Mouse (Mus musculus) embryonic fibroblast, embryonic 13.5 days (primary cell): ENCODE measurements at regions not wholly inside any gene's neighbourhood (a gene's known extent, or its start where the extent isn't known, plus 50 kb on each side); places are given as distances from the start of the nearest gene placed in this dataset.

ENCODE experiments used
- CTCF ChIP-seq: IDR thresholded peaks from 2 replicates; pipeline ENCODE4 v1.5.1; 2011; ENCODE audit warnings: mild to moderate bottlenecking, control low read depth, low read length, moderate library complexity, borderline replicate concordance; ENCODE audit not compliant: insufficient read depth
- POLR2A ChIP-seq: IDR thresholded peaks from 2 replicates; pipeline ENCODE4 v1.6.1; 2011; ENCODE audit warnings: low read depth, mild to moderate bottlenecking, control low read depth, low read length, moderate library complexity

DNA sequence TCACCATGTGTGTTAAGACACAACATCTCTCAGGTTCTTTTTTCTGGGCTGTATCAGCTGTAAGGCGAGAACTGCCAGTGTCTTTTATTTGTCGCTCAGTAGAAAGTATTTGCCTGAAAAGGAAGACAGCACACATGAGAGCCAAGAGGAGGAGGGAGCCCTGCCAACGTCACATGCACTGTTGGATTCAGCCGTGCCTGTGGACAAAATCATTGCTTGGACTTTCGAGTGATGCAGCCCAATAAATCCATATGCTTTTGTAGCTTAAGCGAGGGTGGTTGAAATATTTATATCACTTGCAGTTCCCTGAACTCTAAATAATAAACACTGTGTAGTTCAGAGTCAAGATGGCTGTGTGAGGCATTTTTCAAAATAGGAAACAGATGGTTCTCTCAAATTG is 108.4 kb upstream of the Ddit4l start:
- TF ChIP-seq CTCF = no peak
- TF ChIP-seq POLR2A = no peak
